Mouse (Mus musculus): ENCODE measurements around the gene Psg28. TPM values are rescaled to one million over a fixed set of nuclear protein-coding genes. Genes with fewer than 3 reads are reported as not detected.

The Psg28 gene
- not detected for polyA plus RNA-seq (2012; fragmentation: generic; extraction: Trizol)

DNA sequence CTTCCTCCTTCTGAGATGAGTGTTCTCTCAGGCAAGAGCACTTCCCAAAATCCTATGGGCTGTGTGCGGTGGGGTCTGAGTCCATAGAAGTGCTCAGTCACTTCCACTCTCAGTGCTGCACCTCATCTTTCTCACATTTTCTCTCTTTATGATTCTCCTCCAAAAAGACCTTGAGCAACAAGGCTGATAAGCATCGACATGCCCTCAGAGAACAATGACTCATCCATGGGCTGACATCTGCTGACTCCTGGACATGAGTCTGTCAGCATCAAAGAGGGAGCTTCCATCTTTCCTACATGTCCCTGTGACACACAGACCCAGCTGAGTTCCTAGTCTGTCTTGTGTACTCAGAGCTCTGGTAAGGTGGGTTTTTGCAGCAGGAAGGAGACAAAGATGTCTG is at the start of gene Psg28:
Psg28 (minus strand) TSS at position 101 of the 400 bp plus-strand sequence.

Other genes with a start within 250 kb of the Psg28 start
- gene Mill1, start 186.7 kb downstream of the Psg28 start, polyA plus RNA-seq (2012; fragmentation: generic; extraction: Trizol) = not detected
- not detected for gene Psg18, start 77.0 kb downstream of the Psg28 start, polyA plus RNA-seq (2012; fragmentation: generic; extraction: Trizol)
- gene Psg26, start 52.1 kb upstream of the Psg28 start, polyA plus RNA-seq (2012; fragmentation: generic; extraction: Trizol) = not detected
- gene Psg25, start 100.2 kb upstream of the Psg28 start, polyA plus RNA-seq (2012; fragmentation: generic; extraction: Trizol) = not detected
- gene Psg27, start 135.3 kb upstream of the Psg28 start, polyA plus RNA-seq (2012; fragmentation: generic; extraction: Trizol) = not detected
- gene Psg23, start 184.5 kb upstream of the Psg28 start, polyA plus RNA-seq (2012; fragmentation: generic; extraction: Trizol) = not detected
- gene Psg21, start 224.7 kb upstream of the Psg28 start, polyA plus RNA-seq (2012; fragmentation: generic; extraction: Trizol) = not detected